ENCODE assay signal across 7 mouse cellular contexts in the genomic region with DNA sequence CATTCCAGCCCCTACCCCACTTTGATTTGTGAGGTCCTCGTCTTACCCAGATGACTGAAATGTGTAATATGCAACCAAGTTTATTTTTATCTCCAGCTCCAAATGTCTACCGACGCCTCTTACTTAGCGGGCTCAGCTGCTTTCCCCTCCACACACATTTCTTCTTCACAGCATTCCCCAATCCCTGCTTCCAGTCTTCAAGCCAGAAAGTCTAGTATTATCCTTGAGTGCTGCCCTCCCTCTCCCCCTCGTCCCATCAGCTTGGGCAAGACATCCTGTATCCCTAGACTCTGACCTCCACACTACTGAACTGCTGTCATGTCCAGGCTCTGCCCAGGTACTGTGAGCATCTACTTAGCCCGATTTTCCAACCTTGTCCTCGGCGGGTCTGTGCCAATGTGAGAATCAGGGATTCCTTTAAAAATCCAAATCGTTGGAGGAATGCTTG. TPM values are rescaled to one million over a fixed set of nuclear protein-coding genes. Genes with fewer than 3 reads are reported as not detected.
DNase-seq lines count a peak whose midpoint lies in the region; ATAC-seq lines count a peak whose summit lies in the region.

No protein-coding gene starts in this region.

- peak; percentile 43 to 69 for DNase-seq in right cerebral cortex, postnatal 10 days (ENCODE audit: low spot score in 2 of 2)
- no peak for DNase-seq in right cerebral cortex, postnatal 4 days
- peak; percentile 41 for DNase-seq in telencephalon, adult 2 months (ENCODE audit: low read depth, low spot score)
- DNase-seq in urinary bladder, adult 2 months (ENCODE audit: low spot score): no peak
- DNase-seq in frontal cortex, postnatal 10 days (ENCODE audit: low spot score in 2 of 2): no peak

- H3K9ac ChIP-seq in forebrain, embryonic 15.5 days (replicated peaks): peak overlapping the region; percentile 96
- peak overlapping the region; percentile 80 for H3K9ac ChIP-seq in liver, embryonic 12.5 days

- peak overlapping the region; percentile 95 for H3K4me3 ChIP-seq in forebrain, embryonic 15.5 days
- peak overlapping the region; percentile 78 for H3K4me3 ChIP-seq in liver, embryonic 12.5 days

- 18% methylated on average over 9 of the region's 9 CpGs for WGBS in forebrain, embryonic 15.5 days
- WGBS in liver, embryonic 12.5 days (ENCODE audit: insufficient replicate concordance): 14% methylated on average over 9 of the region's 9 CpGs

- no peaks in the 10 kb centered on the region for H3K9me3 ChIP-seq in forebrain, embryonic 15.5 days
- no peaks in the 10 kb centered on the region for H3K9me3 ChIP-seq in liver, embryonic 12.5 days (replicated peaks)

- H3K36me3 ChIP-seq in forebrain, embryonic 15.5 days: no peaks in the 10 kb centered on the region
- no peaks in the 10 kb centered on the region for H3K36me3 ChIP-seq in liver, embryonic 12.5 days

- H3K27me3 ChIP-seq in forebrain, embryonic 15.5 days: no peaks in the 10 kb centered on the region; the same call in 1 of the 2 replicates
- H3K27me3 ChIP-seq in liver, embryonic 12.5 days (replicated peaks): peaks cover 16% of the 10 kb centered on the region; the same call in 1 of the 2 replicates

- no peak for ATAC-seq in forebrain, embryonic 15.5 days (replicated peaks)
- ATAC-seq in liver, embryonic 12.5 days: no peak

- H3K4me1 ChIP-seq in forebrain, embryonic 15.5 days: peaks cover 32% of the 10 kb centered on the region
- peaks cover 44% of the 10 kb centered on the region for H3K4me1 ChIP-seq in liver, embryonic 12.5 days

- H3K27ac ChIP-seq in forebrain, embryonic 15.5 days (replicated peaks): peak overlapping the region; percentile 50; the same call in 1 of the 2 replicates
- H3K27ac ChIP-seq in liver, embryonic 12.5 days: no peak overlapping the region

- H3K4me2 ChIP-seq in forebrain, embryonic 15.5 days (replicated peaks): peak overlapping the region; percentile 86
- H3K4me2 ChIP-seq in liver, embryonic 12.5 days: peak overlapping the region; percentile 98

RNA-seq across cellular contexts. Expression of a gene that starts 0.4 kb away (rescaled TPM):
- polyA plus RNA-seq in forebrain, embryonic 15.5 days (2015; fragmentation: Nextera tagmentation; extraction: Ambion mirVana): 37.5 and 40.8 TPM in 2 replicates
- 16.4 and 19.0 TPM in 2 replicates for polyA plus RNA-seq in liver, embryonic 12.5 days (2016; fragmentation: Nextera tagmentation; extraction: Ambion mirVana)
- 51.5 and 68.3 TPM in 2 replicates for polyA plus RNA-seq in urinary bladder, adult 2 months (2012; rRNA removed)

RNA-seq across cellular contexts. Expression of a gene that starts 51.6 kb away (rescaled TPM):
- polyA plus RNA-seq in forebrain, embryonic 15.5 days (2015; fragmentation: Nextera tagmentation; extraction: Ambion mirVana): 316 and 323 TPM in 2 replicates
- polyA plus RNA-seq in liver, embryonic 12.5 days (2016; fragmentation: Nextera tagmentation; extraction: Ambion mirVana): 24.1 and 24.7 TPM in 2 replicates
- 76.7 and 90.3 TPM in 2 replicates for polyA plus RNA-seq in urinary bladder, adult 2 months (2012; rRNA removed)

RNA-seq across cellular contexts. Expression of a gene that starts 57.4 kb away (rescaled TPM):
- polyA plus RNA-seq in forebrain, embryonic 15.5 days (2015; fragmentation: Nextera tagmentation; extraction: Ambion mirVana): 0.79 and 0.97 TPM in 2 replicates
- 1.1 and 2.8 TPM in 2 replicates for polyA plus RNA-seq in liver, embryonic 12.5 days (2016; fragmentation: Nextera tagmentation; extraction: Ambion mirVana)
- 11.0 and 13.0 TPM in 2 replicates for polyA plus RNA-seq in urinary bladder, adult 2 months (2012; rRNA removed)

Comparison
In these comparisons a context has a peak if more than half of its experiments do, and no peak if none do; other contexts are left out.
1. DNase-seq: peak in right cerebral cortex, postnatal 10 days (2 of 2) and telencephalon, adult 2 months (single experiment); none in right cerebral cortex, postnatal 4 days (single experiment), urinary bladder, adult 2 months (single experiment) and frontal cortex, postnatal 10 days (0 of 2).